Mouse (Mus musculus): ENCODE measurements around the gene Dnah2.

The Dnah2 gene

DNA sequence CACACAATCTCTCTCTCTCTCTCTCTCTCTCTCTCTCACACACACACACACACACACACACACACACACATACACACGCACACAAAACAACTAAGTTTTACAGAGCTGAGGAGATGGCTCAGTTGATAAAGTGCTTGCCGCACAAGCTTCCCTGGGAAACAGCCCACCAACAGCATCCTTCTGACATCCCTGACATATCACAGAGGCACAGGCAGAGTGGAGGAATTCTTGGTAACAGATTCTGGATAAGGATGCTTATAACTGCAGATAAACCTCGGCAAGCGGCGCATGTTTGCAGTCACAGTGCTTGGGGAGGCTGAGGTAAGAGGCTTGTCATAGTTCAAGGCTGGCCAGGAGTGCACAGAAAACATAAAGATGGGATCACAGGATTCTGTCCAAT lies 87.3 kb downstream of the Dnah2 start:
- DNase-seq (ENCODE audit: low spot score): no peak

DNA sequence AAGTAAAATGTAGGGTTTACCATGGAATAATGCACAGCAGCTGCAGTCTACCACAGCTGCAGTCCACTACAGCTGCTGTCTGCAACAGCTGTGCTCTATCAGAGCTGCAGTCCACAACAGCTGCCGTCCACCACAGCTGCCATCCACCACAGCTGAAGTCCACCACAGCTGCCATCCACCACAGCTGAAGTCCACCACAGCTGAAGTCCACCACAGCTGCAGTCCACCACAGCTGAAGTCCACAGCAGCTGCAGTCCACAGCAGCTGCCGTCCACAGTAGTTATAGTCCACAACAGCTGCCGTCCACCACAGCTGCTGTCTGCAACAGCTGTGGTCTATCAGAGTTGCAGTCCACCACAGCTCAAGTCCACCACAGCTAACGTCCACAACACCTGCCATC lies 89.0 kb downstream of the Dnah2 start:
- no peak for DNase-seq (ENCODE audit: low spot score)

DNA sequence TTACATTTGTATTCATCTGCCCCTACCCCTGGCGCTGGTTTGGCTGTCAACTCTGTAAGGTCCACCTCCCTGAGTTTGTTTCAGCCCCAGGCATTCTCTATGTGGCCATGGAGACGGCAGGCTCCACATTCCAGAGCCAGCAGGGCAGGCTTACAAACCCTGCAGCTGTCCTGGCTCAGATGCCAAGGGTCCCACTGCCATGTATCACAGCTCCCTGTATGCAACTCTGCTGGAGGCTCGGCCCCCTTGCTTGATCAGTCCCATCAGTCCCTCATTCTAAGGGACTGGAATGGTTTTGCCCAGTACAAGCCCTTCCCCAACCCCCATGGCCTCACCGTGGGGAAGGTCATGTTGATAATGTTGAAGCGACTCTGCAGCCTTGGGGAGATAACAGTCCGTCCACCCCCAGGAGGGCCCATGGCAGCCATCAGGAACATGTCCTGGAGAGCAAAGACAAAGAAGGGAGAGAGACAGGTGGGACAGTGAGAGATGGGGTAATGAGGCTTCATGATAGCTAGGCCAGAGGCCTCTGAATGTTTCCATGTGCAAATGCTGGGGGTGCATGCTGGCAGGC lies 91.8 kb downstream of the Dnah2 start:
- DNase-seq (ENCODE audit: low spot score): no peak

DNA sequence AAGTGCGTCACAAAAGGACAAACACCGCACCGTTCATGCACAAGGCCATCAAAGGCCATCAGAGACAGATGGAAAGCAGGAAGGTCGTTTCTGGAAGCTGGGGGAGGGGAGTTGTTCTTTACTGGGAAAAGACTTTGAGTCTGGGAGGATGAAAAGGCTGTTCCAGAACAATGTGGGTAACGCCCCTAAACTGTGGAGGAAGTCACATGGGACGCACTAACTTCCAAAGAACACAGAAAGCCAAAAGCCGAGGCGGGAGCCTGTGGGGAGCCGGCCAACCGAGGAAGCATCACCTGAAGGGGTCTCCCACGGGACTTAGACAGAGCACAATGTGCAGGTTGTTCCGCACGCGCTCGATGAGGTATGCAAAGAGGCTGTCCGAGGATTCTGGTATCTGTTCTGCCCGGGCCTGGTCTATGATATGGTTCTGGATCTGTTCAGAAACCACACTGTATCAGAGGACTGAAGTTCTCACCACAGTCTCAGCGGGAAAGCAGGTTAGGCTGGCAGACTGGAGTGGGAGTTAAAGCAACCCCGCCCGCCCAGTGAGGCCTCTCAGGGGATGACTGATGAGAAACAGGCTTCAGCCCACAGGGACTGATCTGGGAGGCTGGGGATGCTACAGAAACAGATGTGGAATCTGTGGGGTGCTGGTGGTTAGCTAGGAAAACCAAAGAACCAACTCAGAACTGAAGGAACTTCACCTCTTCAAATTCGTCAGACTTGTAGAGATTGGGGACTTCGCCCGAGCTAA lies 96.6 kb downstream of the Dnah2 start:
- DNase-seq (ENCODE audit: low spot score): no peak

DNA sequence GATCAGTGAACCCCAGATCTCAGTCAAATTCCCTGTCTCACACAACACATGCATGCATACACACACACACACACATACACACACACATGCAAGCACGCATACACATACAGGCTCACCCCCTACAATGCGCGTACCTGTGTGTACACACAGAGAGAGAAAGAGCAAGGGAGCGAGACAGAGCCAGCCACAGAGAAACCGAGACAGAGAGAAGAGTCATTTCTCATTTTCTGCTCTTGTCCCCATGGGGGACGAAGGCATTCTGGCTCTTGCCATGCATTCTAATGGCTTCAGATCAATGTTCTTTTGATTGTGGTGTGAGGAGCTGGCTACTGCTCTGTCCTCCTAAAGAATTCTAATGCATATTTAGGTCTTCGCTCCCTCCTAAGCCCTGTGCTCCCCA lies 101.6 kb downstream of the Dnah2 start:
- no peak for DNase-seq (ENCODE audit: low spot score)

DNA sequence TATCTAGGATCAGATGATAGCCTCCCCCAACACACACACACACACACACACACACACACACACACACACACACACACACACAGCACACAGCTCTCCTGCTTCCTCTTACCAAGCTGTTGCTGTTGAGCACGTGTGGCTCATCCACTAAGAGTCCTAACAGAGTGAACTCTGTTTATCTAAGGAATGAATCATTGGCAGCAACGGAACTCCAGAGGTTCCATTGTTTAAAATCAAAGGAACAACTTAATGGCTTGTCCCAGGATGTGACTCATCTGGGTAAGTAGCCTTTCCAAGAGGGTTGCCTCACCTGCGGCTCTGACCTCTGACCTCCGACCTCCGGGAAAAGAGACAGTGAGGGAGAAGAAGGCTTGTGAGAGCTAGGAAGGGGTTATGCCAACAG lies 105.6 kb downstream of the Dnah2 start:
- no peak for DNase-seq (ENCODE audit: low spot score)

DNA sequence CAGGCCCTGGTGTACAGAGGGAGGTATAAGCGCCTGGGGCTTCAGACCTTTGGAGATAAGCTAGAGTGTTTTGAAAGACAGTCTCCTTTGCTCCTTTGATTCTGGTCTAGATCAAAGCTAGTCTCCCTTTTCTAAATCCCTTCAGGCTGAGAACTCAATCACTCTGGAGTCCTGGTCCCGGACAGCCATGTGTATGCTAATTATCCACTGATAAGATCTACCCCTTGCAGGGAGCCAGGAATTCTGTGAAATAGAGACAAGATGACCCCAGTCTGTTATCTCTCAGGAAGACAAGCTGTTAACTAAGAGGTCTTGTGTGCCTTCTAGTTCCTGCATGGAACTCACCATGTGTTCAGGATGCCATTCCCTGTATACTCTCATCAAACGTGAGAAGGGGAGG lies 111.6 kb downstream of the Dnah2 start:
- no peak for DNase-seq (ENCODE audit: low spot score)

DNA sequence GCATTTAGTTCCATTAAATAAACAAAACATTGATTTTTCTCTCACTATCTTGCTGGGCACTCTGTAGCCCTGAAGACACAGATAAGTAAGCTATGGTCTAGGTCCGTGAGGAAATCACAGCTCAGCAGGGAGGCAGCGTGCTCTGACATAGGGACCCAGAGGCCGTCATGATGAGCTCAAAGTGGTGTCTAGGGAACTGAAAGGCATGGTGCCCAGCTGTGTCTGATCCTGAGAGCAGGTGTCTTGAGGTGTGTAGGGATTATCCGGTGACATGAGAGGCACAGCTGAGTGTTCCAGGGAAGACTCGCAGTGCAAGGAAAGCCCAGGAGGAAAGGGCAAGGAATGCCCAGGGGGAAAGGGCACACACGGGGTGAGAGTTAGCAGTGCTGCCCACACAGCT lies 115.7 kb downstream of the Dnah2 start:
- DNase-seq (ENCODE audit: low spot score): no peak

DNA sequence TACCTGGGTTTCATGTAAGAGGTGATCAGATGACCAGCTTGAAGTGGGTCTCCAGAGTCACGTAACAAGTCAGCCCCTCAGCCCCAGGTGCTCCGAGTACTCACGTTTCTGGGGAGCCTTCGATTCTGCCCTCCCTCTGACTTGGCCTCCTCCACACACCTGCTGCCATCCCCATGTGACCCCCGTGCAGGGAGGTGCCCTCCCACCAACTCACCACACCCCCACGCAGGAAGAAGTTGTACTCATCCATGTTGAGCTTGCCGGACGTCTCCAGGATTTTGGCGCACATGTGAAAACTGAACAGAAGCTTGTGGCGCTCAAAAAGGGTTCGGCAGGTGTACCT lies 116.3 kb downstream of the Dnah2 start:
- no peak for DNase-seq (ENCODE audit: low spot score)

DNA sequence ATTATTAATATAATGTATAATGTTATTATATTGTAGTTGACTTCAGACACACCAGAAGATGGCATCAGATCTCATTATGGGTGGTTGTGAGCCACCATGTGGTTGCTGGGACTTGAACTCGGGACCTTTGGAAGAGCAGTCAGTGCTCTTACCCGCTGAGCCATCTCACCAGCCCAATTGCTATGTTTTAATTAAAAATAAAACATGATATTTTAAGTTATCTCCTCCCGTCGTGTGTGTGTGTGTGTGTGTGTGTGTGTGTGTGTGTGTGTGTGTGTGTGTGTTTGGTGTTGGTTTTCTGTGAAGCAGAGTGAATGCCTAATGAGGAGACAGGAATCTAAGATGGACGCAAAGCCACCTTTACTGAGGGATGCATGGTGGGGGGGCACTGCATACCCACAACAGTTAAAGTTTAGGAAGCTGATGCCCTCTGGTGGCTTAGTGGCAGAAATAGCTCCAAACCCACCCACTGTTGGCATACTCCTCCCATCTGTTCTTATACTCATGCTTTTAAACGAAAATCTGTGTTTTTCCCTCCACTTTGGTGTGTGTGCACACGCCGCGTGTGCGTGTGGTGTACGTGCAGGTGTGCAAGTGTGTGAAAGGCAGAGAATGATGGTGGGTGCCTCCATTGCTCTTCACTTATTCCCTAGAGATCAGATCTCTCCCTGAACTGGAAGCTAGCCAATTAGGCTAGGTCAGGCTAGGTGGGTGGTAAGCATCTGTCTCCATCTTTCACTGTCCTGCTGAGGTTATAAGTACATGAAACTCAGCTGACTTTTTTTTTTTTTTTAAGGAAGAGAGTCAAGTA lies 116.9 kb downstream of the Dnah2 start:
- DNase-seq (ENCODE audit: low spot score): no peak

DNA sequence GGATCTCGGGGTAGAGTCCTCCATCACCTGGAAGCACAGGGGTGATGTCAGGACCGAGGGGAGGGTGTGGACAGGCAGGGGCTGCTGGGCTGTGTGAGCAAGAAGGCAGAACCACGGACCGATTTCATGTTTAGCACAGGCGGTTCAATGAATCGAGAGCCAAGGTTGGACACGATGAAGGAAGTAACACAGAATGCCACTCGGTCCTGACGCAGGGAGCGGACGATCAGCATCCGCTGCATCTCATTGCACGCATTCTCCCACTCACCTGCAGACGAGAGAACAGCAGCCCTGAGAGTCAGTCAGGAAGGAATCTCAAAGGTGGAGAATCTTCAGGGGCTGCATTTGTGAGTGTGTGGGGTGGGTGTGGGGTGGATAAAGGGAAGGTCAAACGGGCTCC lies 118.3 kb downstream of the Dnah2 start:
- DNase-seq (ENCODE audit: low spot score): no peak

DNA sequence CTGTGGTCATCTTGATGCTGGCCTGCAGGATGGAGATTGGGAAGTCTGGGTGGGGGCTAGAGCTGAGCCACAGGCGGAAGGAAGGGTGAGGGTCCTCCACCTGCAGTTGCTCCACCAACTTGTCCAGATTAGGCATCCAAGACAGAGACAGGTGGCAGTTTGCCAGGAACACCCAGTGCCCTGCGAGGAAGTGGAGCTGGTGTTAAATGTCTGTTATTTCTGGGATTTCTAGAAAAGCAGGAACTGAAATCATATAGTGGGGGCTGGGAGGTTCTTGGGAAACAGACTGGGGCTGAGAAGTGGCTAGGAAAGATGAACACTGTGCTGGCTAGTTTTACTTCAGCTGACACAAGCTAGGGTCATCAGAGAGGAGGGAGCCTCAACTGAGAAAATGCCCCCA lies 119.6 kb downstream of the Dnah2 start:
- no peak for DNase-seq (ENCODE audit: low spot score)

DNA sequence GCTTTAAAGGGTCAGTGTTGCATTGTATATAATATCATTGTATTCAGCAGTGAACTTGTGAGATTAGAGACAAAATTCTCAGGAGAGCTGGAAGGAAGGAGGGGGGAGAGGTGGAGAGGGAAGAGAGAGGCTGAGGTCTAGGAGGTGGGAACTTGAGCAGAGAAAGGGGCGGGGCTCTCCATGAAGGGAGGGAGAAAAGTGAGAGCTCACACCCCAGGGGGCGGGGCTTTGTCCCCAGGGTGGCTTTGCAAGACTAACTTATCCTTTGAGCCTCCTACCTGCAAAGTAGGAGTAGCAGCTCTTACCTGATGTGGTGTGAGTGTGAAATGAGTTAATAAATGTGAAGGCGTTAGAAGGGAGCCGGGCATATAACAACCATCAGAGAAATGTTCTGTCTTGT lies 120.2 kb downstream of the Dnah2 start:
- no peak for DNase-seq (ENCODE audit: low spot score)

DNA sequence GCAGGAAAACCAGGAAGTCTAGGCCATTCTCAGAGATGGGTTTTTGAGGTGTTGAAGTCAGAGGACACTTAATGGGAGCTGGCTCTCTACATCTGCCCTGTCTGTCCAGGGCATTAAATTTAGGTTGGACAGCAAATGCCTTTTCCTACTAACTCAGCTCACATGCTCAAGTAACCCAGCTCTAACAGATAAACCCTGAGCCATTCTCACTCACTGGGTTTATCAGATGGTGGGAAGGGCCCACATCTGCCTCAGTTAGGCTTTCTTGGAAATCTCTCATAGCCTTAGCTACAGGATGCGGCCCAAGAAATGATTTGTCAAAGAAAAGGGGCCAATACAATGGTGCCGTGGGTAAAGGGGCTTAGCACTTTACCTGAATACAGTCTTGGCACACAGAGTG lies 122.7 kb downstream of the Dnah2 start:
- no peak for DNase-seq (ENCODE audit: low spot score)

DNA sequence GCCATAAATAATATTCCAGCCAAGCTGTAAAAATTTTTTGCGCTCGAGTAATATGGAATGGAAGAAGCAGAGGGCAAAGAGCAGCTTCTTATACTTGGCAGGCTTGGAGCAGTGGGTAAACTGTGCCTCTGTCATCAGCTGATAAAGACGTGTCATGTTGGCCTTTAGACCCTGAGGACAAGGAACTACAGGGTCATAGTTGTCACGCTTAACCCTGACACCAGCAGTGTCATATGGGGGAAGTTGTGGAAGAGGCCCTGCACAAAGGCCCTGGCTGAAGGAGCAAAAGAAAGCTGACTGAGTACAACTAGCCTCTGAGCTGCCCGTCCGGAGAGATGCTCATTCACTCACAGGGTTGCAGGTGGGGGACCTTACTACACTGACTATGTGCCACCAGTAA lies 125.0 kb downstream of the Dnah2 start:
- DNase-seq (ENCODE audit: low spot score): no peak

DNA sequence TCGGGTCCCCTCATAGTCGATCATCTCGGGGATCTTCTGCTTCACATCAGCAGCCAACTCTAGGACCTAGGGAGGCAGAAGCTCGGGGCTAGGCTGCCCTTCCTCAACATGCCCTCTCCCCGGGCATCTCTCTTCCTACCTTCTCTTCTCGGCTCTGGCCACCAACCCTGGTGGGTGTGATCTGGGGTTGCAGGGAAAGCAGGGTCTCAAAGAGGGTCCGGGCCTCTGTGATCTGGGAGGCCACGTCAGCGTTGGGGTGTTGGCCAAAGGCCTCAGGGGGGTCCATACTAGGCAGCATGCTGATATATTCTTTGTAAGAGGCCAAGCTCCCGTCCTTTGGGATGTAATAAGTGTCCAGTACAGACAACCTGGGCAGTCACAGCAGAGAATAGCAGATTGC lies 126.1 kb downstream of the Dnah2 start:
- no peak for DNase-seq (ENCODE audit: low spot score)

DNA sequence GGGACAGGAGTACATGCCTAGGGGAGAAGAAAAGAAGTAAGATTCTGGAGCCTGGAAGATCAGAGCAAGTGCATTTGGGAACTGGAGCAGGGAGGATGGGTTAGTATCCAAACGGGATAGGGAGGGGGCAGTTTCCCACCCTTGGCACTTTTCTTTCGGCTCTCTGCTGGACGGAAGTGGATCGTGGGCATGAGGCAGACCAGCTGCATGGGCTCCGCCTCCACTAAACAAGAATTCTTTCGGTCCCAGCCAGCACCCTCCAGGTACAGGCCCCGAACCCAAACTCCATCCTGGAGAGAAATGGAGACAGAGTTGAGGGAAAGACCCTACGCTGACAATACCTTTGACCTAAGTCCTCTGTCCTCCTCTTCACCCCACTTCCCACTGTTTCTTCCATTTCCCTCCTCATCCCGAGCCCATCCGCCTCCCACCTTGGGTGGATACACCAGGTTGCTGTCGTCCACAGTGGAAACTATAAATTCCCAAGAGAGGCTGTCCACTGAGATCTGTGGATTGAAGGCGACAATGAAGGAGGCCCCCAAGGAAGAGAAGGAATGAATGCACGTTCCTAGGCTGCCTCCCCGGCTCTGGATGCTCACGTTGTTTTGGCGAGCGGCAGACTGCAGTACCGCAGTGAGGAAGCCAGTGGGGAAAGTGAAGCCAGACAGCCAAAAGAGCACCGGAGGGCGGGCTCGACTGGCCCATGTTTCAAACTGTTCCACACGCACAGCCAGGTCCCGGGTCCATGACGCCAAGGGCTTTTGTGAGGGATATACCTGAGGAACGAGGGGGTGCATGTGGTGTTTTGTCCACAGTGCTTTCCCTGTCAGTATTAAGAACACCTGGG lies 127.6 kb downstream of the Dnah2 start:
- no peak for DNase-seq (ENCODE audit: low spot score)

DNA sequence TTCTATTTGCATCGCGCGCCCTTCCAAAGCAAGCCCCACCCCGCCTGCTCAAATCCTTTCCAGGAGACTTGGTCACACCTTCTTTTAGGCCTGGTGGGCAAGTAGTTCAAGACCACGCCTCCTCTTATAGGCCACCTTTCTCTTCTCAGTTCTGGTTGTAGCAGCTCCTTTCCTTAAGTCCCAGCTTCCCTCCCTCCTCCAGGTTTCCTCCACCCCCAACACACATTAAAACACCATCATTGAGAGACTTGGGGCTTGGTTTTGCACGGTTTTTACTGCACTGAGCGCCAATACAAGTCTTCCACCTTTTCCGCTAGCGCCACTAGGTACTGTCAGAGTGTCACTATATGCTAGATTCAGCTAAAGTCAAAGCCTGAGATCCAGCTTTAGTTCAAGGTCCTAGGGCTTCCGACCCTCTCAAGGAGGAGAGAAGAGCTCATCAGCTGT lies 128.3 kb downstream of the Dnah2 start:
- DNase-seq (ENCODE audit: low spot score): no peak

DNA sequence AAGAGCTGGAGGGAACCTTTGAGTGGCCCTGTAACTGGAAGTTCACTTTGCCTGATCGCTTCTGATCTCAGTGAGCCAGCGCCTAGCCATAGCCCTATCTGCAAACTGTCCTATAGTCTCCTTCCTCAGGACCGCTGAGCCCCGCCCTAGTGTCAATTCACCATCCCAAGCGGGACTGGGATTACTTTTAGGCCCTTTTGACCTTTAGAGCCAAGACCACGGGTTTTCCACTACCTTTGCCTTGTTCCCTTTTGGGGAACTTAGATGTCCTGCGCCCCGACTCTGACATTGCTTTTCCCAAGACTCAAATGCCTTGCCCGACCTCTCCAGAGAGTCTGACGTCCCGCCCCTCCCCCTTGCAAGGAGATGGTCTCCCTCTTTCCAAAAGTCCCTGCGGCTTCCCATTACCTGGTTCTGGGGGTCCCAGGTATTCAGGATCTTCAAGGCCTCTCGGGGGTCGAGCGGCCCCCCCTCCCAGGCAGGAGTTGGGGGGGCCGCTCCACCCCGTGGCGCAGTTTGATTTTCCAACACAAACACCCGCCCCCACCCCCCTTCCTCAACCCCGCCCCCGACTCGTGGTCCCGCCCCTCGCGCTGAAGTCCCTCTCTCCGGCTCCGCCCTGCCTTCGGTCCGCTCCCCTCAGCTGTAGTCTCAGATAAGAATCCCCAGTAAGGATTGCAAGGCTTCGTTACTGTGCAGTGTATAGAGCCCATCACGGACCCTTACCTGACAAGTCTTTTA lies 128.9 kb downstream of the Dnah2 start:
- no peak for DNase-seq (ENCODE audit: low spot score)

DNA sequence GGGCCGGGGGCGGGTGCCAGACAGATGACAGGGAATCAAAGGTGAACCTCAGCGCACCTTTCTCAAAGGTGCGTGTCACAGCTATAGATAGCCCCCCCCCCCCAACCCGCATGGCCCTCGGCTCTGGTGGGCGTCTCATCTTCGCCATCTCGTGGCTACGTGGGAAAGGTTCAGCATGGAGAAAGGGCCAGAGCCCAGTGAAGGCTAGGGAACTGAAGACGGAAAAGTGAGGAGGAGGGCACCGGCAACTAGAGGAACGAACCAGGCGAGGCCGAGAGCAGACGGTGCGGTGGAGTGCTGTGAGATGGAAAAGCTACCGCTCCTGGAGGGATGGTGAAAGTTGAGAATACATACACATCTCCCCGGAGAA lies 129.5 kb downstream of the Dnah2 start:
- DNase-seq (ENCODE audit: low spot score): no peak

DNA sequence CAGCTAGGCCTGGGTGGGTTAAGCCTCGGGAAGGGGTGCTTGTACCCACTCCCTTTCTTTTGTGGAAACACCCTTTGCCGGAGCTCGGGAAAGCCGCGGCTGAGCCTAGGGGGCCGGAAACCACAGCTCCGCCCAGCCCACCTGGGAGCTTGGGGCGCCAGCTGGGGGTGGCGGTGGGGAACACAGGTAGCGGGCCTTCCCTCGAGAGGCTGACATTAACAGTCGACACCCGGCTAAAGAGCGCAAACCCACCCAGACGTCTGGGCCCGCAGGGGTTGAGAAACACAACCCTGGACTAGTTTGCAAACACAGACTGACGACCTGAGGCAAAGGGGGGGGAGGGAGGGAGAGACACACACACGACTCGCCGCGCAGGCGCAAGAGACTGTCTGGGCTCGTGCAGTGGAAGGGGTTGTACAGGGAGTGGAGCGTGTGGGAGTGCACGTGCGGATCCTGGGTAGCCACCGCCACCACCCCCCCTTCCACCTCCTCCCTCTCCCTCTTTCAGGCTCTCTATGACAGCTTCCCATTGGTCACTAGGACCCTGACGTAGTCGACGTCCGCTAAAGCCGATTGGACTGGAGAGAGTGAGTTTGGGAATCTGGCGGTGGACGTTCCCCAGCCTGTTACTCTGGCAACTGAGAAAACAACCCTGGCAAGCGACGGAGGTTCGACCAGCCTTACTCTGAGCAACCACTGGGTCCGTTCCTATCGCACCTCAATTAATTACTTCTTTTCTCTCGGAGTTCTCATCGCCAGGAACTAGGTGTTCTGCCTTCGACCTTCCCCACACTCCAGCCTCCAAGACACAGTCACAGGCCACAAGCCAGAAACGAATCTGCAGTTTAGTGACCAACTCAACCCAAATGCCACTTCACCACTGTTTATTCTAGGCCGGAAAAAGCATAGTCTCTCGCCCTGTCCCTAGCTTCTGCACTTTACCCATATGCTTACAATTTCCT lies 130.1 kb downstream of the Dnah2 start:
- peak; percentile 69 for DNase-seq (ENCODE audit: low spot score)

Data from urinary bladder, postnatal 10 days (tissue).